Mouse (Mus musculus) bone marrow macrophage, adult 2 months (primary cell): ENCODE data around the gene A1cf.

Experiments used
- CTCF ChIP-seq: IDR thresholded peaks from 2 replicates; pipeline ENCODE4 v1.5.1; 2012; ENCODE audit warnings: low read depth, mild to moderate bottlenecking, low read length, moderate library complexity
- POLR2A ChIP-seq: IDR thresholded peaks from 2 replicates; pipeline ENCODE4 v1.6.1; 2012; ENCODE audit warnings: mild to moderate bottlenecking, low read depth, low read length, borderline replicate concordance

DNA sequence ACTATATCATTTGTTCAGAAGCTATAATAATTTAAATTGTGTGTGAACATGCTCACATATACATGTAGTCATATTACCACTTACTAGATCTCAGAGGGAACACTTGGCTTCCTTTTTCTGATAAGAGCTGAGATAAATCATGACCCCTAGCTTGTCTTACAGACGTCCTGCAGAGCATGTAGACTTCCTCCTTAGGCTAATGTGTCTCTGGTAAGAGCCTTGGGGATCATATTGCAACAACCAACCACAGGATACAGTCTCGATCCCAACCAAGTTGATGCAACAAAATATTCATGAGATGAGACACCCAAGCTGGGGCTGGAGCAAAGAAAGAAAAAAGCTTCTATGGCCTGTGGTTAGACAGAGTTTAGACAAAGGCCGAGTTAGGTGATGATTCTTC, 94.6 kb downstream of the A1cf start:
- TF ChIP-seq POLR2A (no peak), CTCF (no peak)
